Mouse (Mus musculus): ENCODE data around the gene Aimp1. TPM values are rescaled to one million over a fixed set of nuclear protein-coding genes. Genes with fewer than 3 reads are reported as not detected.

Gene Aimp1
- 56.0 and 56.5 TPM in 2 replicates for polyA plus RNA-seq (2015; fragmentation: Nextera tagmentation; extraction: Ambion mirVana)

GRCm38 (mm10) chr3:132684231-132684928, at the start of gene Aimp1:
TSS of gene Aimp1 (minus strand) at chr3:132684370.

GRCm38 (mm10) chr3:132683447-132684230, 531 bp downstream of the Aimp1 start, which contains the start of gene Tbck:
TSS of gene Tbck (plus strand) at chr3:132684144.

GRCm38 (mm10) chr3:132629601-132630239, 54.5 kb downstream of the Aimp1 start, which contains the start of gene Gimd1:
TSS of gene Gimd1 (plus strand) at chr3:132629820.

Other genes starting within 250 kb of the Aimp1 start
- gene Gimd1, start 54.5 kb downstream of the Aimp1 start, polyA plus RNA-seq (2015; fragmentation: Nextera tagmentation; extraction: Ambion mirVana) = not detected in 2 replicates
- 25.7 and 27.2 TPM in 2 replicates for gene Tbck, start 226 bp downstream of the Aimp1 start, polyA plus RNA-seq (2015; fragmentation: Nextera tagmentation; extraction: Ambion mirVana)